Comparison of ENCODE assay signal across 10 mouse cellular contexts in genomic region chr6:85409003-85409402, GRCm38 (mm10). TPM values are rescaled to one million over a fixed set of nuclear protein-coding genes. Genes with fewer than 3 reads are reported as not detected.
DNase-seq lines count a peak whose midpoint lies in the region; ATAC-seq lines count a peak whose summit lies in the region.
"Had no signal": no experiment of that assay in that cellular context is flagged by ENCODE, and none has a peak within 500 bp of the region (broad histone marks: within the 10 kb centered on the region; RNA-seq: fewer than 3 reads in every experiment).

No protein-coding gene starts in this region.

- no peaks in the 10 kb centered on the region for H3K9me3 ChIP-seq in limb, embryonic 13.5 days

- 3% methylated on average over 31 of the region's 31 CpGs for WGBS in limb, embryonic 13.5 days

- intact Hi-C loops in gastrocnemius, postnatal 14 days (cut with DNase I; ENCODE audit: low total_unique reads) = no loop called here

- peak; percentile 25 for DNase-seq in gastrocnemius, postnatal 14 days
- no peak for DNase-seq in gastrocnemius, adult 18-20 months (ENCODE audit: low spot score)
- DNase-seq in testis, postnatal 10 days (ENCODE audit: low spot score) = peak; percentile 47
- DNase-seq in testis, postnatal 14 days (ENCODE audit: low spot score) = no peak
- DNase-seq in frontal cortex, postnatal 14 days (ENCODE audit: low spot score in 2 of 2) = no peak
- no peak for DNase-seq in cerebellum, adult 11 months
- DNase-seq: cerebellum, adult 11-12 months had no signal

- peak overlapping the region; percentile 25 for H3K4me3 ChIP-seq in limb, embryonic 13.5 days

- peaks cover 7% of the 10 kb centered on the region; the same call in 1 of the 2 replicates for H3K4me1 ChIP-seq in limb, embryonic 13.5 days

- ATAC-seq in limb, embryonic 13.5 days (ENCODE audit: low FRiP score, low read depth) = no peak
- ATAC-seq in activated CD4-positive, CD25-positive, alpha-beta regulatory T cell, adult 4 months = no peak

- peak overlapping the region; percentile 46 for H3K9ac ChIP-seq in limb, embryonic 13.5 days

- H3K36me3 ChIP-seq in limb, embryonic 13.5 days = no peaks in the 10 kb centered on the region

- no peak overlapping the region for H3K27ac ChIP-seq in limb, embryonic 13.5 days

- H3K4me2 ChIP-seq in limb, embryonic 13.5 days (replicated peaks) = peak overlapping the region; percentile 50

- peaks cover 62% of the 10 kb centered on the region for H3K27me3 ChIP-seq in limb, embryonic 13.5 days

RNA-seq across cellular contexts. Expression of gene Noto, which starts 14.7 kb away (rescaled TPM):
- not detected for total RNA-seq in gastrocnemius, postnatal 14 days (2021)
- not detected for total RNA-seq in gastrocnemius, adult 18-20 months (2021)
- not detected in 2 replicates for polyA plus RNA-seq in limb, embryonic 13.5 days (2015; fragmentation: Nextera tagmentation; extraction: Ambion mirVana)
- polyA plus RNA-seq in activated CD4-positive, CD25-positive, alpha-beta regulatory T cell, adult 4 months (2017; shearing (Covaris generic)) = not detected
- total RNA-seq: liver, adult 2 months had no signal
- polyA plus RNA-seq: liver, adult 2 months had no signal

RNA-seq across cellular contexts. Expression of gene Smyd5, which starts 22.8 kb away (rescaled TPM):
- total RNA-seq in gastrocnemius, postnatal 14 days (2021) = 1 to 10 TPM; 7.6 to 9.0 TPM
- 1 to 10 TPM; 7.2 to 9.1 TPM for total RNA-seq in gastrocnemius, adult 18-20 months (2021)
- 64.2 and 66.1 TPM in 2 replicates for polyA plus RNA-seq in limb, embryonic 13.5 days (2015; fragmentation: Nextera tagmentation; extraction: Ambion mirVana)
- polyA plus RNA-seq in activated CD4-positive, CD25-positive, alpha-beta regulatory T cell, adult 4 months (2017; shearing (Covaris generic)) = 10 to 100 TPM; 21.2 to 27.0 TPM

RNA-seq across cellular contexts. Expression of gene Rab11fip5, which starts 34.6 kb away (rescaled TPM):
- 10 to 100 TPM; 25.9 to 31.5 TPM for total RNA-seq in gastrocnemius, postnatal 14 days (2021)
- total RNA-seq in gastrocnemius, adult 18-20 months (2021) = 10 to 100 TPM; 24.8 to 46.2 TPM
- polyA plus RNA-seq in limb, embryonic 13.5 days (2015; fragmentation: Nextera tagmentation; extraction: Ambion mirVana) = 16.7 and 17.2 TPM in 2 replicates
- polyA plus RNA-seq in activated CD4-positive, CD25-positive, alpha-beta regulatory T cell, adult 4 months (2017; shearing (Covaris generic)) = under 1 TPM; 0.15 to 0.29 TPM

RNA-seq across cellular contexts. Expression of gene Cct7, which starts 42.3 kb away (rescaled TPM):
- 100 to 1,000 TPM; 128 to 142 TPM for total RNA-seq in gastrocnemius, postnatal 14 days (2021)
- total RNA-seq in gastrocnemius, adult 18-20 months (2021) = 100 to 1,000 TPM; 127 to 131 TPM
- 493 and 494 TPM in 2 replicates for polyA plus RNA-seq in limb, embryonic 13.5 days (2015; fragmentation: Nextera tagmentation; extraction: Ambion mirVana)
- polyA plus RNA-seq in activated CD4-positive, CD25-positive, alpha-beta regulatory T cell, adult 4 months (2017; shearing (Covaris generic)) = 100 to 1,000 TPM; 290 to 307 TPM

RNA-seq across cellular contexts. Expression of gene Pradc1, which starts 42.8 kb away (rescaled TPM):
- 10 to 100 TPM; 14.2 to 16.7 TPM for total RNA-seq in gastrocnemius, postnatal 14 days (2021)
- 10 to 100 TPM; 16.1 to 17.7 TPM for total RNA-seq in gastrocnemius, adult 18-20 months (2021)
- 29.8 and 33.5 TPM in 2 replicates for polyA plus RNA-seq in limb, embryonic 13.5 days (2015; fragmentation: Nextera tagmentation; extraction: Ambion mirVana)
- polyA plus RNA-seq in activated CD4-positive, CD25-positive, alpha-beta regulatory T cell, adult 4 months (2017; shearing (Covaris generic)) = 10 to 100 TPM; 17.9 to 24.1 TPM

Comparison
In these comparisons a context has a peak if more than half of its experiments do, and no peak if none do; other contexts are left out.
1. DNase-seq: peak in gastrocnemius, postnatal 14 days (single experiment) and testis, postnatal 10 days (single experiment); none in gastrocnemius, adult 18-20 months (single experiment), testis, postnatal 14 days (single experiment), frontal cortex, postnatal 14 days (0 of 2) and cerebellum, adult 11 months (single experiment).